24 mouse cellular contexts compared by ENCODE assay signal in genomic region chr5:75134681-75135080, GRCm38 (mm10). TPM values are rescaled to one million over a fixed set of nuclear protein-coding genes. Genes with fewer than 3 reads are reported as not detected.
"Had no signal": no experiment of that assay in that cellular context is flagged by ENCODE, and none has a peak within 500 bp of the region (broad histone marks: within the 10 kb centered on the region; RNA-seq: fewer than 3 reads in every experiment).

No protein-coding gene starts in this region.

- H3K9ac ChIP-seq: neural tube, embryonic 12.5 days; neural tube, embryonic 13.5 days; neural tube, embryonic 15.5 days; stomach, embryonic 15.5 days had no signal

- H3K27ac ChIP-seq: neural tube, embryonic 12.5 days; neural tube, embryonic 13.5 days; neural tube, embryonic 15.5 days; stomach, embryonic 15.5 days; stomach, postnatal 0 days had no signal

- H3K4me1 ChIP-seq: neural tube, embryonic 12.5 days; neural tube, embryonic 13.5 days; neural tube, embryonic 15.5 days; stomach, embryonic 15.5 days had no signal

- H3K36me3 ChIP-seq: neural tube, embryonic 12.5 days; neural tube, embryonic 13.5 days; neural tube, embryonic 15.5 days; stomach, embryonic 15.5 days had no signal

- H3K4me3 ChIP-seq: neural tube, embryonic 12.5 days; neural tube, embryonic 13.5 days; neural tube, embryonic 15.5 days; stomach, embryonic 15.5 days had no signal

- DNase-seq: retina, postnatal 1 day; right cerebral cortex, adult 18-20 months; right cerebral cortex, postnatal 14 days; right cerebral cortex, postnatal 25 days; right cerebral cortex, postnatal 4 days; spleen, adult 18-20 months; thymus, adult 18-20 months; thymus, adult 2 months; thymus, postnatal 14 days; thymus, postnatal 25 days; thymus, postnatal 36 days; thymus, postnatal 4 days had no signal

- H3K9me3 ChIP-seq: neural tube, embryonic 12.5 days; neural tube, embryonic 13.5 days; neural tube, embryonic 15.5 days; stomach, embryonic 15.5 days had no signal

- H3K4me2 ChIP-seq: neural tube, embryonic 12.5 days; neural tube, embryonic 13.5 days; neural tube, embryonic 15.5 days; stomach, embryonic 15.5 days had no signal

RNA-seq across cellular contexts. Expression of gene Gsx2, which starts 59.3 kb away (rescaled TPM):
- polyA plus RNA-seq: small intestine, adult 2 months; spleen, adult 2 months; stomach, embryonic 14.5 days; stomach, embryonic 15.5 days; stomach, embryonic 16.5 days; stomach, postnatal 0 days; testis, adult 2 months; thymus, adult 2 months; thymus, postnatal 0 days; urinary bladder, adult 2 months had no signal
